Mouse (Mus musculus): ENCODE data around the gene Tubb5. TPM values are rescaled to one million over a fixed set of nuclear protein-coding genes. Genes with fewer than 3 reads are reported as not detected.

Tubb5 gene
- polyA plus RNA-seq, 1 experiment from 2014 or later: 1,654 TPM

- H3K4me1 ChIP-seq: peaks cover 41% of the 10 kb centered on the region
- no peaks in the 10 kb centered on the region for H3K36me3 ChIP-seq (replicated peaks)
- no peaks in the 10 kb centered on the region for H3K9me3 ChIP-seq
- 42% methylated on average over 9 of the region's 14 CpGs for WGBS
- no peak overlapping the region; the same call in 1 of the 2 replicates for H3K4me3 ChIP-seq
- H3K27ac ChIP-seq (replicated peaks): peak overlapping the region; percentile 66; the same call in 1 of the 2 replicates
- H3K27me3 ChIP-seq (replicated peaks; ENCODE audit: low read depth, poor library complexity, severe bottlenecking): peaks cover 24% of the 10 kb centered on the region
- no peak for DNase-seq (ENCODE audit: low spot score)
Observed at GRCm38 (mm10) chr17:35816686-35817085, 21.4 kb downstream of the Tubb5 start.

GRCm38 (mm10) chr17:35815836-35816235 is 22.3 kb downstream of the Tubb5 start:
- H3K27me3 ChIP-seq (replicated peaks; ENCODE audit: low read depth, poor library complexity, severe bottlenecking): peaks cover 19% of the 10 kb centered on the region
- no peaks in the 10 kb centered on the region for H3K9me3 ChIP-seq
- no peak for DNase-seq (ENCODE audit: low spot score)
- no peak overlapping the region for H3K4me3 ChIP-seq
- WGBS: 74% methylated on average over 7 of the region's 7 CpGs
- peaks cover 33% of the 10 kb centered on the region for H3K4me1 ChIP-seq
- no peak overlapping the region for H3K27ac ChIP-seq (replicated peaks)
- H3K36me3 ChIP-seq (replicated peaks): no peaks in the 10 kb centered on the region

GRCm38 (mm10) chr17:35814678-35815077 is 23.4 kb downstream of the Tubb5 start:
- H3K27ac ChIP-seq (replicated peaks): no peak overlapping the region
- no peak for DNase-seq (ENCODE audit: low spot score)
- peaks cover 7% of the 10 kb centered on the region for H3K27me3 ChIP-seq (replicated peaks; ENCODE audit: low read depth, poor library complexity, severe bottlenecking)
- WGBS: 61% methylated on average over 6 of the region's 6 CpGs
- no peaks in the 10 kb centered on the region for H3K36me3 ChIP-seq (replicated peaks)
- H3K9me3 ChIP-seq: no peaks in the 10 kb centered on the region
- H3K4me3 ChIP-seq: no peak overlapping the region
- peaks cover 29% of the 10 kb centered on the region for H3K4me1 ChIP-seq

- H3K36me3 ChIP-seq (replicated peaks): no peaks in the 10 kb centered on the region
- no peak for DNase-seq (ENCODE audit: low spot score)
- no peaks in the 10 kb centered on the region for H3K9me3 ChIP-seq
- 82% methylated on average over 7 of the region's 7 CpGs for WGBS
- H3K4me3 ChIP-seq: no peak overlapping the region
- H3K27ac ChIP-seq (replicated peaks): no peak overlapping the region
- no peaks in the 10 kb centered on the region for H3K27me3 ChIP-seq (replicated peaks; ENCODE audit: low read depth, poor library complexity, severe bottlenecking)
- peaks cover 29% of the 10 kb centered on the region for H3K4me1 ChIP-seq
Observed at GRCm38 (mm10) chr17:35813653-35814052, 24.5 kb downstream of the Tubb5 start.

GRCm38 (mm10) chr17:35813245-35813647 is 24.9 kb downstream of the Tubb5 start:
- 77% methylated on average over 7 of the region's 7 CpGs for WGBS
- no peaks in the 10 kb centered on the region for H3K36me3 ChIP-seq (replicated peaks)
- H3K4me1 ChIP-seq: peaks cover 29% of the 10 kb centered on the region
- DNase-seq (ENCODE audit: low spot score): no peak
- no peak overlapping the region for H3K4me3 ChIP-seq
- H3K27me3 ChIP-seq (replicated peaks; ENCODE audit: low read depth, poor library complexity, severe bottlenecking): no peaks in the 10 kb centered on the region
- no peak overlapping the region for H3K27ac ChIP-seq (replicated peaks)
- no peaks in the 10 kb centered on the region for H3K9me3 ChIP-seq

- 81% methylated on average over 6 of the region's 6 CpGs for WGBS
- Histone ChIP-seq H3K36me3 (replicated peaks) (no peaks in the 10 kb centered on the region), H3K9me3 (no peaks in the 10 kb centered on the region), H3K4me1 (peaks cover 29% of the 10 kb centered on the region), H3K27me3 (replicated peaks; ENCODE audit: low read depth, poor library complexity, severe bottlenecking) (no peaks in the 10 kb centered on the region), H3K4me3 (no peak overlapping the region), H3K27ac (replicated peaks) (no peak overlapping the region)
- no peak for DNase-seq (ENCODE audit: low spot score)
Observed at GRCm38 (mm10) chr17:35812736-35813135, 25.4 kb downstream of the Tubb5 start.

- no peak overlapping the region for H3K27ac ChIP-seq (replicated peaks)
- H3K36me3 ChIP-seq (replicated peaks): no peaks in the 10 kb centered on the region
- no peak overlapping the region for H3K4me3 ChIP-seq
- 71% methylated on average over 5 of the region's 5 CpGs for WGBS
- H3K27me3 ChIP-seq (replicated peaks; ENCODE audit: low read depth, poor library complexity, severe bottlenecking): no peaks in the 10 kb centered on the region
- H3K4me1 ChIP-seq: peaks cover 24% of the 10 kb centered on the region
- no peak for DNase-seq (ENCODE audit: low spot score)
- no peaks in the 10 kb centered on the region for H3K9me3 ChIP-seq
Observed at GRCm38 (mm10) chr17:35812307-35812706, 25.8 kb downstream of the Tubb5 start.

GRCm38 (mm10) chr17:35810900-35811648 is 27.0 kb downstream of the Tubb5 start:
- no peaks in the 10 kb centered on the region for H3K36me3 ChIP-seq (replicated peaks)
- H3K4me3 ChIP-seq: no peak overlapping the region
- DNase-seq (ENCODE audit: low spot score): no peak
- no peaks in the 10 kb centered on the region for H3K9me3 ChIP-seq
- H3K27me3 ChIP-seq (replicated peaks; ENCODE audit: low read depth, poor library complexity, severe bottlenecking): no peaks in the 10 kb centered on the region
- no peak overlapping the region for H3K27ac ChIP-seq (replicated peaks)
- WGBS: 85% methylated on average over 5 of the region's 5 CpGs
- peaks cover 14% of the 10 kb centered on the region; the same call in 1 of the 2 replicates for H3K4me1 ChIP-seq

- Histone ChIP-seq H3K36me3 (replicated peaks) (no peaks in the 10 kb centered on the region), H3K4me3 (no peak overlapping the region), H3K9me3 (no peaks in the 10 kb centered on the region), H3K27ac (replicated peaks) (no peak overlapping the region), H3K4me1 (peaks cover 8% of the 10 kb centered on the region; the same call in 1 of the 2 replicates), H3K27me3 (replicated peaks; ENCODE audit: low read depth, poor library complexity, severe bottlenecking) (no peaks in the 10 kb centered on the region)
- WGBS: 88% methylated on average over 11 of the region's 11 CpGs
- no peak for DNase-seq (ENCODE audit: low spot score)
Observed at GRCm38 (mm10) chr17:35809395-35809794, 28.7 kb downstream of the Tubb5 start.

- Histone ChIP-seq H3K4me3 (no peak overlapping the region), H3K27ac (replicated peaks) (no peak overlapping the region), H3K9me3 (no peaks in the 10 kb centered on the region), H3K4me1 (peaks cover 6% of the 10 kb centered on the region; the same call in 1 of the 2 replicates), H3K27me3 (replicated peaks; ENCODE audit: low read depth, poor library complexity, severe bottlenecking) (no peaks in the 10 kb centered on the region), H3K36me3 (replicated peaks) (no peaks in the 10 kb centered on the region)
- 77% methylated on average over 9 of the region's 9 CpGs for WGBS
- DNase-seq (ENCODE audit: low spot score): no peak
Observed at GRCm38 (mm10) chr17:35808073-35808472, 30.0 kb downstream of the Tubb5 start.

- H3K9me3 ChIP-seq: no peaks in the 10 kb centered on the region
- no peak for DNase-seq (ENCODE audit: low spot score)
- no peaks in the 10 kb centered on the region; the same call in none of the 2 replicates for H3K4me1 ChIP-seq
- no peaks in the 10 kb centered on the region for H3K27me3 ChIP-seq (replicated peaks; ENCODE audit: low read depth, poor library complexity, severe bottlenecking)
- H3K36me3 ChIP-seq (replicated peaks): no peaks in the 10 kb centered on the region
- WGBS: 81% methylated on average over 4 of the region's 4 CpGs
- H3K4me3 ChIP-seq: no peak overlapping the region
- no peak overlapping the region for H3K27ac ChIP-seq (replicated peaks)
Observed at GRCm38 (mm10) chr17:35803858-35804399, 34.2 kb downstream of the Tubb5 start.

- H3K36me3 ChIP-seq (replicated peaks): no peaks in the 10 kb centered on the region
- H3K9me3 ChIP-seq: no peaks in the 10 kb centered on the region; the same call in 1 of the 2 replicates
- H3K27me3 ChIP-seq (replicated peaks; ENCODE audit: low read depth, poor library complexity, severe bottlenecking): no peaks in the 10 kb centered on the region
- no peak overlapping the region for H3K4me3 ChIP-seq
- no peaks in the 10 kb centered on the region; the same call in none of the 2 replicates for H3K4me1 ChIP-seq
- 48% methylated on average over 6 of the region's 6 CpGs for WGBS
- H3K27ac ChIP-seq (replicated peaks): no peak overlapping the region
- no peak for DNase-seq (ENCODE audit: low spot score)
Observed at GRCm38 (mm10) chr17:35803020-35803419, 35.1 kb downstream of the Tubb5 start.

GRCm38 (mm10) chr17:35800905-35801304 is 37.2 kb downstream of the Tubb5 start:
- Histone ChIP-seq H3K36me3 (replicated peaks) (no peaks in the 10 kb centered on the region), H3K27ac (replicated peaks) (no peak overlapping the region), H3K9me3 (no peaks in the 10 kb centered on the region; the same call in 1 of the 2 replicates), H3K27me3 (replicated peaks; ENCODE audit: low read depth, poor library complexity, severe bottlenecking) (no peaks in the 10 kb centered on the region), H3K4me1 (no peaks in the 10 kb centered on the region; the same call in none of the 2 replicates), H3K4me3 (no peak overlapping the region)
- no peak for DNase-seq (ENCODE audit: low spot score)
- 84% methylated on average over 2 of the region's 2 CpGs for WGBS

Measured in embryonic facial prominence, embryonic 10.5 days (tissue).